Mouse (Mus musculus) spleen, postnatal 36 days (tissue): ENCODE measurements at regions not wholly inside any gene's neighbourhood (a gene's known extent, or its start where the extent isn't known, plus 50 kb on each side); places are given as distances from the start of the nearest gene placed in this dataset.

ENCODE experiments used
- DNase-seq, 2 experiments: peaks; one replicate each; pipeline ENCODE4 v3.0.0; 2022; ENCODE audit warnings: low spot score in 2 of 2, mixed read lengths in 1 of 2

DNA sequence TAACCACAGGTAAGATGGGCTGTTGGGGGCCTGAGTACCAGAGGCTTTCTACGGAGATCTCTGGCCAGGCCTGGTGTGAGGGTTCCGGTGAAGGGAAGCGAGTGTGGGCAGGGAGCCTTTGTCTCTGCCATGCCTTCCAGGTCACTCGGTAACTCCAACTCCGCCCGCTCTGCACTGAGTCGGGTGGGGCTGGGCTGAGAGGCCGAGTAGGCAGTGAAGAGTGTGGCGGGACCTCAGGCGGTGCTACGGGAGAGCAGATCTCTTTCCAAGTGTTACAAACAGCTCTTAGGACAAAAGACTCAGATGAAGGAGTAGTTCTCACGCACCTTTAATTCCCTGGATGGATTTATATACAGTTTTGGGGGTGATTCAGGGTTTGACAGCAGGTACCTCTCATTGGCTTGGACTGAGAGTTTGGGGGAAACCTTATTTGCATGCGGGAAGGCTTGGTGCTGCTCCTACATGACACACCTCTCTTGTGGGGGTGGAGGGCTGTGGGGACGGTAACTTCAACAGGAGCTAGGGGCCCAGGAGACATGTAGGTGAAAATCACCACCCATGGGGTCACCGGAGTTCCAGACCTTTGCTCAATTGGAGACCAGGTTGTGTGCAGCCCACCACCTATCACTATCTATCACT lies 54.7 kb upstream of the Ralgps2 start:
- peak; percentile 61 to 70 for DNase-seq

DNA sequence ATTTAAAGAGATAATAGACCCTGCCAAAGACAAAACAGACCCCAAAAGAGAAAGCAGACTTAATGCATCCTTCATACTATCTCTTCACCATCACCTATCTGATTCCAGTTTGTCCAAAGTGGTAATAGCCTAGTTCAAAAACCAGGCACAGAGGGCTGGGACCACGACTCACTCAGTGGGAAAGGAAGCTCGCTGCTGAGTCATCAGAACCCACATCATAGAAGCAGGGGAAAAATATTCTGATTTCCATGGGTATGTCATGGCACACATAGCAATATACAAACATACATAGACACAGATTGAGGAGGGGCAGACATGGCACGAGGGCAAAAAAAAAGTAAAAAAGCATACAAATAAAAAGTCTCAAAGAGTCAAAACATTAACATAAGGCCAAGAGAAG lies 53.7 kb upstream of the Ralgps2 start:
- no peak for DNase-seq

GRCm38 (mm10) chr1:156992536-156992935 lies 53.1 kb upstream of the Ralgps2 start:
- DNase-seq: no peak

GRCm38 (mm10) chr1:156990567-156991494 lies 51.4 kb upstream of the Ralgps2 start:
- no peak for DNase-seq

GRCm38 (mm10) chr1:156990112-156990511 lies 50.7 kb upstream of the Ralgps2 start:
- peak; percentile 83 to 87 for DNase-seq

DNA sequence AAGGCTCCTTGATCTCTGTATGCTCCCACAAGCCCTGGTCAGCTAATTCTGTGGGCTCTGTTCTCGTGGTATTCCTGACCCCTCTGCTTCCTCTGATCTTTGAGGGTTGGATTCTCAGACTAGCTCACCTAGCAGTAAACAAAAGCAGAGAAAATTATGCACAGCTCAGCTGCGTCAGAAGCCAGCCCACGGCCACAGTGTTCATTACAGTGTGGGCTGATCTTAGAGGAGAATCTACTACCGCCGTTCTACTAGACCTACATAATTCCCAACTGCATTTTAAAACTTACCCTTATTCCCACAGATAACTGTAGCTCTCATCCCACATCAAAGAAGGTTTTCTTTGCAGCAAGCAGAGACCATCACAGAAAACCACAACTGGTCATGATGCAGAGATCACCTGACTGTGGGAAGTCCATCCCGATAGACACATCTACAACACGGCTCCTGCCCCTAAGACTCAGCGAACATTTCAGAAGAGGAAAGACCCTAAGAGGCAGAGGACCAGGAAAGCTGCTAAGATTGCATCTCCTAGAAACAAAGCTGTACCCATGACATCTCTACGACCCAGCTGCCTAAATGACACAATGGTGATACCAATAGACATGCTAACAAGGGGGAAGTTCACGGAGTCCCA lies 49.8 kb upstream of the Ralgps2 start:
- no peak for DNase-seq
